Mouse (Mus musculus) thymus, adult 18-20 months (tissue): ENCODE data around the gene Kdm2a.

ENCODE experiments used
- DNase-seq, 2 experiments: peaks; one replicate each; pipeline ENCODE4 v3.0.0; 2022; ENCODE audit warnings: mixed read lengths in 2 of 2

Kdm2a gene

GRCm38 (mm10) chr19:4326881-4327280 lies 71.2 kb downstream of the Kdm2a start:
- no peak for DNase-seq

GRCm38 (mm10) chr19:4326106-4326505 lies 72.0 kb downstream of the Kdm2a start:
- no peak for DNase-seq

GRCm38 (mm10) chr19:4322134-4322533 lies 76.0 kb downstream of the Kdm2a start:
- no peak for DNase-seq

- no peak for DNase-seq
Observed at GRCm38 (mm10) chr19:4321622-4322021, 76.5 kb downstream of the Kdm2a start.

- DNase-seq, result no peak
Observed at GRCm38 (mm10) chr19:4319272-4319671, 78.8 kb downstream of the Kdm2a start.

GRCm38 (mm10) chr19:4317181-4317580 lies 80.9 kb downstream of the Kdm2a start:
- no peak for DNase-seq

GRCm38 (mm10) chr19:4315223-4315944 lies 82.7 kb downstream of the Kdm2a start:
- no peak for DNase-seq

GRCm38 (mm10) chr19:4309776-4310185 lies 88.3 kb downstream of the Kdm2a start:
- no peak for DNase-seq

- DNase-seq, result no peak
Observed at GRCm38 (mm10) chr19:4309302-4309701, 88.8 kb downstream of the Kdm2a start.

GRCm38 (mm10) chr19:4306190-4306577 lies 91.9 kb downstream of the Kdm2a start, which contains the start of gene Grk2:
Gene Grk2 (minus strand): TSS chr19:4306222.
- DNase-seq, result peak; percentile 72 to 74

GRCm38 (mm10) chr19:4305491-4306189 lies 92.4 kb downstream of the Kdm2a start:
- DNase-seq, result peak; percentile 52 to 63

GRCm38 (mm10) chr19:4304871-4305321 lies 93.2 kb downstream of the Kdm2a start:
- peak in 1 of 2 experiments; percentile 67 for DNase-seq

- DNase-seq, result peak in 1 of 2 experiments; percentile 61
Observed at GRCm38 (mm10) chr19:4304251-4304821, 93.7 kb downstream of the Kdm2a start.

GRCm38 (mm10) chr19:4303640-4303995 lies 94.5 kb downstream of the Kdm2a start:
- DNase-seq, result peak in 1 of 2 experiments; percentile 24

GRCm38 (mm10) chr19:4302936-4303639 lies 95.0 kb downstream of the Kdm2a start:
- DNase-seq, result peak in 1 of 2 experiments; percentile 41

GRCm38 (mm10) chr19:4301735-4302651 lies 96.1 kb downstream of the Kdm2a start:
- peak; percentile 74 to 86 for DNase-seq

- peak in 1 of 2 experiments; percentile 31 for DNase-seq
Observed at GRCm38 (mm10) chr19:4300852-4301734, 97.0 kb downstream of the Kdm2a start.

GRCm38 (mm10) chr19:4300271-4300704 lies 97.8 kb downstream of the Kdm2a start:
- DNase-seq, result peak; percentile 75 to 88

GRCm38 (mm10) chr19:4299574-4300270 lies 98.4 kb downstream of the Kdm2a start:
- DNase-seq, result peak in 1 of 2 experiments; percentile 62

- no peak for DNase-seq
Observed at GRCm38 (mm10) chr19:4299126-4299525, 99.0 kb downstream of the Kdm2a start.
